Mouse (Mus musculus) ES-E14 (cell line): ENCODE measurements around the gene Pinlyp.

Source experiments
- HCFC1 ChIP-seq: IDR thresholded peaks from 2 replicates; pipeline ENCODE4 v1.6.1; 2012; ENCODE audit warnings: low read length, inconsistent platforms, borderline replicate concordance; ENCODE audit not compliant: insufficient read depth
- MAFK ChIP-seq: IDR thresholded peaks from 2 replicates; pipeline ENCODE4 v1.6.1; 2014; ENCODE audit warnings: mild to moderate bottlenecking, low read depth, low read length, inconsistent platforms; ENCODE audit not compliant: insufficient read depth
- ZC3H11A ChIP-seq: IDR thresholded peaks from 2 replicates; pipeline ENCODE4 v1.6.1; 2012; ENCODE audit warnings: low read depth, mild to moderate bottlenecking, inconsistent platforms, low read length, borderline replicate concordance
- ZNF384 ChIP-seq: IDR thresholded peaks from 2 replicates; pipeline ENCODE4 v1.6.1; 2012; ENCODE audit warnings: low read depth, low read length, inconsistent platforms

DNA sequence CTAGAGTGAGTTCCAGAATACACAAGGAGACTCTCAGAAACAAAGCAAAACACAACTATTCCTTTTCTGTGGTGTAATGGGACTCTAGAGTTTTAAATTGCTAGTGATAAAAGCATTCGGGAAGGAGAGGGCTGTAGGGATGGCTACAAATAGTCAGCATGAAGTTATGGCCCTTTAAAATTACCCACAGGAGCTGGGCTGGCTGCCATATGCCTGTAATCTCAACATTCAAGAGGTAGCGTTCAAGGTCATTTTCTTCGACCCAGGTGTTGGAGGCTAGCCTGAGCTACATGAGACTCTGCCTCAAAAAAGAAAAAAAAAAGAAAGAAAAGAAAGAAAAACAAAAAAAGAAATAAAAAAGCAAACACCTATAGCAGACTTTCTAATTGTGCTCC lies 39.9 kb downstream of the Pinlyp start:
- TF ChIP-seq MAFK (no peak), ZC3H11A (no peak), ZNF384 (no peak), HCFC1 (no peak)
